Mouse (Mus musculus) cerebellum, postnatal 4 days (tissue): ENCODE results near the gene Vsnl1.

Experiments
- DNase-seq, 2 experiments: peaks; one replicate each; pipeline ENCODE4 v3.0.0; 2022; ENCODE audit warnings: low spot score in 2 of 2, mixed read lengths in 1 of 2

The Vsnl1 gene

GRCm38 (mm10) chr12:11384754-11385153 is 51.7 kb downstream of the Vsnl1 start:
- DNase-seq, result no peak

- no peak for DNase-seq
Observed at GRCm38 (mm10) chr12:11379396-11379795, 57.0 kb downstream of the Vsnl1 start.

GRCm38 (mm10) chr12:11370056-11370455 is 66.4 kb downstream of the Vsnl1 start:
- no peak for DNase-seq

GRCm38 (mm10) chr12:11367099-11367765 is 69.2 kb downstream of the Vsnl1 start:
- no peak for DNase-seq

- DNase-seq, result no peak
Observed at GRCm38 (mm10) chr12:11364870-11365269, 71.5 kb downstream of the Vsnl1 start.

GRCm38 (mm10) chr12:11362435-11362834 is 74.0 kb downstream of the Vsnl1 start:
- no peak for DNase-seq

GRCm38 (mm10) chr12:11350895-11351294 is 85.5 kb downstream of the Vsnl1 start:
- peak; percentile 82 to 85 for DNase-seq

GRCm38 (mm10) chr12:11349870-11350269 is 86.5 kb downstream of the Vsnl1 start:
- DNase-seq, result no peak

GRCm38 (mm10) chr12:11348423-11348822 is 88.0 kb downstream of the Vsnl1 start:
- no peak for DNase-seq

- DNase-seq, result no peak
Observed at GRCm38 (mm10) chr12:11345963-11346362, 90.5 kb downstream of the Vsnl1 start.

GRCm38 (mm10) chr12:11342020-11342600 is 94.3 kb downstream of the Vsnl1 start:
- no peak for DNase-seq

GRCm38 (mm10) chr12:11338251-11338650 is 98.2 kb downstream of the Vsnl1 start:
- DNase-seq, result no peak

- peak in 1 of 2 experiments; percentile 30 for DNase-seq
Observed at GRCm38 (mm10) chr12:11336845-11337244, 99.6 kb downstream of the Vsnl1 start.

- no peak for DNase-seq
Observed at GRCm38 (mm10) chr12:11326483-11326882, 109.9 kb downstream of the Vsnl1 start.

- DNase-seq, result no peak
Observed at GRCm38 (mm10) chr12:11324480-11324879, 111.9 kb downstream of the Vsnl1 start.

GRCm38 (mm10) chr12:11317671-11318070 is 118.7 kb downstream of the Vsnl1 start:
- DNase-seq, result no peak

GRCm38 (mm10) chr12:11313840-11314239 is 122.6 kb downstream of the Vsnl1 start:
- DNase-seq, result no peak

- no peak for DNase-seq
Observed at GRCm38 (mm10) chr12:11311106-11311505, 125.3 kb downstream of the Vsnl1 start.

- DNase-seq, result no peak
Observed at GRCm38 (mm10) chr12:11306753-11307645, 129.4 kb downstream of the Vsnl1 start.

GRCm38 (mm10) chr12:11300858-11301257 is 135.6 kb downstream of the Vsnl1 start:
- no peak for DNase-seq

GRCm38 (mm10) chr12:11286382-11286781 is 150.0 kb downstream of the Vsnl1 start:
- DNase-seq, result no peak

GRCm38 (mm10) chr12:11281584-11281983 is 154.8 kb downstream of the Vsnl1 start:
- no peak for DNase-seq

GRCm38 (mm10) chr12:11279886-11280285 is 156.5 kb downstream of the Vsnl1 start:
- DNase-seq, result no peak
